Mouse (Mus musculus) heart, adult 11 months (tissue): Measurements from ENCODE around the gene Magt1.
"Not testable (repeated sequence)": the region's sequence is repeated elsewhere in the genome, so short reads cannot be mapped to it uniquely, and the experiment has no call there.

Experiments
- DNase-seq: peaks from one replicate; pipeline ENCODE4 v3.0.0; 2022

Magt1 gene

GRCm38 (mm10) chrX:105939245-105939644 lies 72.5 kb downstream of the Magt1 start:
- DNase-seq: no peak

- DNase-seq: no peak
Observed at GRCm38 (mm10) chrX:105937736-105938135, 74.0 kb downstream of the Magt1 start.

- DNase-seq: peak; percentile 91
Observed at GRCm38 (mm10) chrX:105934341-105934740, 77.4 kb downstream of the Magt1 start.

- DNase-seq: no peak
Observed at GRCm38 (mm10) chrX:105929478-105930038, 82.1 kb downstream of the Magt1 start.

- peak; percentile 98 for DNase-seq
Observed at GRCm38 (mm10) chrX:105928861-105929477, 82.7 kb downstream of the Magt1 start, which contains the start of gene Atrx. TSS of gene Atrx (minus strand) at chrX:105929403.

- DNase-seq: peak; percentile 96
Observed at GRCm38 (mm10) chrX:105927941-105928860, 83.5 kb downstream of the Magt1 start.

GRCm38 (mm10) chrX:105926121-105926735 lies 85.5 kb downstream of the Magt1 start:
- peak; percentile 89 for DNase-seq

GRCm38 (mm10) chrX:105924326-105925070 lies 87.2 kb downstream of the Magt1 start:
- DNase-seq: no peak

- DNase-seq: no peak
Observed at GRCm38 (mm10) chrX:105923896-105924295, 87.8 kb downstream of the Magt1 start.

GRCm38 (mm10) chrX:105922986-105923385 lies 88.7 kb downstream of the Magt1 start:
- not testable (repeated sequence) for DNase-seq

GRCm38 (mm10) chrX:105921421-105921820 lies 90.3 kb downstream of the Magt1 start:
- DNase-seq: no peak
